Mouse (Mus musculus) spleen, adult 18-20 months (tissue): ENCODE measurements around the gene Sstr3.

ENCODE experiments used
- DNase-seq, 2 experiments: peaks; one replicate each; pipeline ENCODE4 v3.0.0; 2022; ENCODE audit warnings: mixed read lengths in 2 of 2

Gene Sstr3

DNA sequence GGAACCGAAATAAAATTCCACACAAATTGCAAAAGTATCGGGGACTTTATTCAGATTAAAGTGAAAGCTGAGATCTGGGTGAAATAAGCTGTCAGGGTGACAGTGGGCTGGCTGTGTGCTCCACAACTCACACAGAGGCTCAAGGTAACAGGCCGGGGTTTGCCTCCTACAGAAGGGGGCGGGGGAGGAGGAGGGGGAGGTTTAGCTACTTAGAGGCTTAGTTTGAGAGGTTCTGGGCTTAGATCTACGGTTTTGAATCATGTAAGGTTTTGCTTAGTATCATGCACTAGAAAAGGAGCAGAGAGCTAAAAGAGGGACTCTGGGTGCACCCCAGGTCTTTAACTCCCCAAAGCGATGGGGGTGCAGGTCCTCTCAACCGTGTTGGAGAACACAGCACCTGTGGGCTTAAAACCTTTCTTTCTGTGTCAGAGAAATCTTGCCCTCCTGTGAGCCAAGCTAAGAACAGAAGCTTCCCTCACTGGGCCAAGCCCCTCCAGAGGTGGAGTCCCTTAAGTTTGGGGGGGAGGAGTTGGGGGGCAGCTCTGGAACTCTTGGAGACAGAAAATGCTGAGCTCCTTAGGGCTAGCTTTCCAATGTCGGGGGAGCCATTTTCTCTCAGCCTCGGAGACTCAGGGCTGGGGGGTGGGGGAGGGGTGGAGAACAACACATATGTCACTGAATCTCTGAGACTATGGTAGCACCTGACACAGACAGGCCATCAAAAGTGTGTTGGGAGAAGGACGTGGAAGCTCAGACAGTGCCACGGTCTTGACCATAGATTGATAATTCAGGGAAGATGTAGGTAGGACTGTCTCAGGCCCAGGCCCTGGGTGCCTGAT lies 14.9 kb upstream of the Sstr3 start:
- DNase-seq, result no peak

DNA sequence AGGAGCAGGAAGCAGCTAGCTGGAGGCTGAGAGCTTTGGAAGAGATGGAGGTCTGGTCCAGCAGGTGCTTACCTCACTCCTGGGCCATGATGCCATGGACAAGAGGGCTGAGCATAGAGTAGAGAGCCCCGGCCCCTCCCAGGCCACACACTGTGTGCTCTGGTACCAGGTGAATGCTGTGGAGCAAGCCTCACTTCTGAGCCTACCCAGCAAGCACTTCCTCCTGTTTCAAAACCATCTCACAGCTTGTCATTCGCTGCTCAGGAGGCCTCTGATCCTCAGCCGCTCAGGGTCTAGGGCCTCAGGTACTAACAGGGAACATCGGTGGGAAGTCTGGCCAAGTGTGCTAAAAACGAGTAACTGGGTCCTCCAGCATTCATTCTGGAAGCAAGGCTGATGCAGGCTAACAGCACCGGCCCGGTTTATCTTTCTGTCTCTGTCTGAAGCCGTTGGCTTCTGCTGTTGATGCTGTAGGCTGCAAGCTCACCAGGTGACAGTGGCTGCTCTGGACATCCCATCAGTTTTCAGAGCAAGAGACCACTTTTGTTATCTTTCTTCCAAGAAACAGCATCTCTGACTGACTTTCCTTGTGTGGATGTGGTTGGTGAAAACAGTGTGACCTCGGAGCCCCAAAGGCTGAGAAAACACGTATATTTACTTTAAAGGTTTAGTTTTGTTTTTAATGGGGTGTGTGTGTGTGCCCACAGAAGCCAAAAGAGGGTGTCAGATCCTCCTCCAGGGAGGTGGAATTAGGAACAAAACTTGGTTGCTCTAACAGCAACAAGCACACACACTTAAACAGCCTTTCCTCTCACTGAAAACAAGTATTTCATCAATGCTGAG lies 13.4 kb upstream of the Sstr3 start:
- DNase-seq, result no peak

DNA sequence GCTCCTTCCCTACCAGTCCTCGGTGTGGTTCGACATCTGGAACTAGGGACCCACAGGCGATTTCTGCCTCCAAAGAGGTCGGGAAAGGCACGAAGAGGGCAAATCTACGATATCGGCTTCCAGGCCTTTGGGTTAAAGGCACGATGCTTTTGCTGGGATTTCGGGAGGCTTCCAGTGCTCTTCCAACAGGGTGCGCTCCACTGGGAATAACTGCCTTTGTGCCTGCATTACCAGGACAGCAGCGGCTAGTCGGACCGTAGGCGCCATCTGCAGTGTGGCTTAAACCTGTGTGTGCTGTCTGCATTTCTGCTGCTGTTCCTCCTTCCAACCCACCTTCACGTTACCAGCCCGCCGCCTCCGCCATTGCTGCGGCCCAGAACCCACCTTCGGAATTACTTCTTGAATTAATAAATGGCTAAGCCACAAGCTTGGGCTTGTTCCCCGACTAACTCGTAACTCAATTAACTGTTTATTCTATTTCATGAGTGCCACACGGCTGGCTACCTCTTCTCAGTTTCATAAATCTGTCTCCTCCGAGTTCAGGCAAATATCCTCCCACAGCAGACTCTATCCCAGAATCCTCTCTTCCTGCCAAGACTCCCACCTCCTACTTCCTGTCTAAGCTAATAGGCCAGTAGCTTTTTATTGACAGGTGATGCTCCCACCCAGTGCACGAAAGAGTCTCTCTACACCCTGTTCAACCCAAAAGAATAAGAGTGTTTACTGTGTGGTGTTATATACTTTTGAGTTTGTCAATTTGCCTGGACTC lies 10.2 kb upstream of the Sstr3 start:
- no peak for DNase-seq

DNA sequence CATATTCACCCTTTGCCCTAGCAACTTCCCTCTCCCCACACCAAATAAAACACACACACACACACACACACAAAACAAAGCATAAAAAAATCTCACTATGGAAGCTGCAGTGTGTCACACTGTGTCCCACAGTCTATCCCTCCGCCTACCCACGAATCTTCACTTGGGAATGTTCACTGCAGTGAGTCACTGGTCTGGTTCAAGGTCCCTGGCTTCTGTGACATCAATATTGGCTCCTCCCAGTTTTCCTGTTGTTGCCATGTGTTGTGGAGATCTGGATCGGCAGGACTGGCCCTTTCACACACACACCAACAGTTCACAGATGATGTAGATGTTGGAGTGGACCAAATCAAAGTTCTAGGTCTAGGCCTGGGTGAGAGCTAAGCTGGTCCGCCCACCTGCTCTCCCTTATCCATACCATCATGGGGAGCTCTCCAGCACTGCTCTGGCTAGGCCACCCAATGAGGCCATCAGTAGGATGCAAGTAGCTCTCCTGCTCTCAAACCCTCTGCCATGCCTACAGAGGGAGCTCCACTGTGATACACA lies 4.8 kb upstream of the Sstr3 start:
- no peak for DNase-seq

DNA sequence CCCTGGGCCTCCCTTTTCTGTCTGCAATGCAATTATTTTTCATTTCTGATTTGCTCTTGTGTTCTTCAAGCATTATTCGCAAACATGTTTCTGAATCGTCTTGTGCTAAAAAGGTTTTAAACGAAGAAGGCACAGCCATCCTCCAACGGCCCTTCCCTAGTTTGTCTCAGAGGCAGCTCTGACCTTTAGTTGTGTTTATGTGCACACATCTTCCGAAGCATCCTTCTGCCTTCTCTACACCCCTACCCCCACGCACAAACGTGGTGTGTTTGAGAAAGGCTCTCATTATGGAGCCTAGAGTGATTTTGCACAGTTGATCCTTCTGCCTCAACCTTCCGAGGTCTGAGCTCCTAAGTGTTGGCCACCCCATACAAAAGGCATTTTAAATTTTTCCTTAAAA lies 4.2 kb upstream of the Sstr3 start:
- no peak for DNase-seq

DNA sequence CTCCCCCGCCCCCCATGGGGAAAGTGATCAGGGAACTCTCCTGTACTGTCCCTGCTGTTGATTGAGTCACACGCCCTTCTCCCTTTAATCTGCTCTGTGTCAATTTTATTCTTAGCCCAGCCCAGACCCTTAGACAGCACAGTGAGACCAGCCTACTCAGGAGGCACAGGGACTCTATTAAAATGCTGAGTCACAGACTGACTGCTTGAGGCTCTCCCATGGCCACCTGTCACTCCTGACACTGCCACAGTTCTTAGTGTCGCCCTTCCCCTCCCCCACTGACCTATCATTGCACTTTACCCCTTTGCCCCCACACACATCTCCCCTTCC lies 3.8 kb upstream of the Sstr3 start:
- DNase-seq, result no peak

DNA sequence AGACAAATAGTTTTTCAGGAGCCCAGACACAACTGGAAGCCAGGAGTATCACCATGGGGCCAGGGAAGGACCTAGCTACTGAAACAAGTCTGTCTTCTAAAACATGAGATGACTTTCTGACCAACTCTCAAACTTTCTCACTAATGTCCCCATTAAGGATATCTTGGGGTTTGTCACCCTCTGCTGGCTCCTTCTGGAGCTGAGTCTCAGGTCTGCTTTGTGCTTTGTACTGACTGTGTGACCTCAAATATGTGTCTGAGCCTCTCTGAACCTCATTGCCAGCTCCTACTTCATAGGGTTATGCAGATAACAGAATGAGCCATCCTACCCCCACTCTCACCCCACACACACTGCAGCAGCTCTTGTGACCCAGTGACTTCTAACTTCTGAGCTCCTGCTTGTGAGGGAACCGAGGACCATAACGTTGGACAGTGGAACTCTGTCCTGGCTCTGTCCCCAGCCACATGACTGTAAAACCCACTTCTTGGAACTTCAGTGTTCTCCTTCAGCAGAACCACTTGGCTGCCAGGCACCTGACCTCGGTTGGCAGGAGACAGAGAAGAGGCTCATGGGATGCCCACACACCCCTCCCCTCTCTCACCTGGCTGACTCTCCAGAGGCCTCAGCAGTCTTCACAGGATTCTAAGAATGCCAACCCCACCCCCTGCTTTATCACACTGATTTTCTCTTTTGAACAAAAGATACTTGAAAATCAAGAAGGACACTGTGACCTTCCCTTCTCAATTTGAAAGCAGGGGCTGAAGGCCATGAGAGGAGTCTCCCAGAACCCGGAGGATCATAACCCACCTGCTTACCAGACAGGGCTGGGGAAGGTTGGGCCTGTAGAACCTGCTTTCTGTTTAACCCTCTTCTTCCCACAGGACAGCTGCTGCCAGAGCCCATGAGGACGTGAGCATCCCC lies 3.2 kb upstream of the Sstr3 start:
- no peak for DNase-seq

DNA sequence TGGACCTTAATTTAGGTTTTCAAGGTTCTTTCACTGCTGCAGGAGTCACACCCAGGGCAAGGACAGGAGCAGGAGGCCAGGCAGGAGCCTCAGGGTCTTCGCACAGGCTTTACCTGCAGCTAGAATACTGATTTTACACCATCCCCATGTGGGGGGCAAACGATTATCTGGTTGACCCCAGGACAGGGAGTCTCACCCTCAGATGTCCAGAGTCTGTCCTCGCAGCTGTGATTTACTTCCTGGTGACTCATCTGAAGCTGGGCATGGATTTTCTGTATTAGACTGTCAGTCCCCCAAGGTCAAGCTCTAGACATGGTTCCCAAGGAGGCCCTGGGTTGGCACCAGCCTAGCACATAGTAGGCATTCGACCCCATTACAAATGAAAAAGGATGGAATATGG lies 1.6 kb upstream of the Sstr3 start:
- no peak for DNase-seq

DNA sequence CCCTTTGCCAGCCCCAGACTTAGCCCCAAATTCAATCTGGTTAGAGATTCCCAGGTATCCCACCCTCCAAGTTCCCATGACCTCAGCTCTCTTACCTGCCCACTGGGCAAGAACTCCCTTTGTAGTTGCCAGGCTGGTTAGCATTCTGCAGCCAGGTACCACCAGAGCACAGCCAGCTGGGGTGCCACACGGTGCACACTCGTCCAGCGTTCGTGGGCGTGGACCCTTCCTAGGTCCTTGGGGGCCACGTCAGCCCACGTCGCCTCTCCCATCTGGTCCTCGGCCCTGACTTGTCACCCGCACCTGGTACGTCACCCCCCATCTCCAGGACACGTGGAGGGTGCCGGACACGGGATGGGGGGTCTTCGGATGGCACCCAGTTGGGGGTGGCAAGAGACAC lies 444 bp downstream of the Sstr3 start:
- no peak for DNase-seq

DNA sequence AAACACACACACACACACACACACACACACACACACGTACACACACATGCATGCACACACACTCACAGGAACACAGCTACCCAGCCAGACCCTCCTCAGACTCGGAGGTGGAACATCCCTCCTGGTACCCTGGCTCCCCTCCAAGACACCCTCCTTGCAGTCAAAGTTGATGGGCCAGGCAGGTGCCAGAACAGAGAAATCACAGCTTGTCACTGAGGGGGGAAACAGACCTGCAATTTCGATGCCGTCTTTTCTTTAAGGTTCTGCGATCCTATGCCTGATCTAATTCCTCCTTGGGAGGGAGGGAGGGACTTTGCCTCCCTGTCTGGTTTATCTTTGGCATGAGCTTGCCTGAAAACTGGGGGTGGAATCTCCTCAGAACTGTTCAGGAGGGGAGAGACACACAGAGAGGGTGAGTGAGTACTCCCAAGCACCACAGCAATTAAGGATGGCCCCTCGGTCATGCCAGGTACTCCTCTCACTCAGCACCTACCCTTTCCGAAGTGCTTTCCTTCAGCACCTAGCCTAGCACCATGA lies 1.6 kb downstream of the Sstr3 start:
- no peak for DNase-seq

DNA sequence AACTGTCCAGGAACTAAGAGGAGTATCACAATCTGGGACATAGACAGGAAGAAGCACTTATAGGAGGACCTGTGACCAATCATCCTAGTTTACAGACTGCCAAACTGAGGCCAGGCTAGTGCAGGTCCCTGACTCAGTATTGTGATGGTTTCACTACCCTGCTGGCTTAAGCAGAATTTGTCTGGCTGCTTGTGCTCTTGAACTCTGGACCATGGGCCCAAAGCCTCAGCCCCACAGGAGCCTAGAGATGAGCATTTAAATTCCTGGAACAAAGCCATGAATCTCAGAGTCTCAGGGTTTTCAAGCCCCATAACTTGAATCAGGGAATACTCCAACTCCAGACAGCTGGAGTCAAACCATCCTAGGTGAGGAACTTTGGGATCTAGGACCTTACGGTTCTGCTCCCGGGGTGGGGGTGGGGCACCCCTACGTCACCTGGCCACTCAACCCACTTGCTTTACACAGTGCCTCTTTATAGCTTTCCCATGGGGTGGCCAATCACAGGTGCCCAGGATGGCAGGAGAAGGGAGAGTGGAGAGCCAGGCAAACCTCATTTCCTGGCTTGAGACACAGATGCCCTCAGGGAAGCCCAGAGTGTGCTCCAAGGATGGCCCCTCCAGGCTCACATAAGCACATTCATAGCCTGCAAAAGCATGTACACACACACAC lies 2.3 kb downstream of the Sstr3 start:
- DNase-seq, result no peak

DNA sequence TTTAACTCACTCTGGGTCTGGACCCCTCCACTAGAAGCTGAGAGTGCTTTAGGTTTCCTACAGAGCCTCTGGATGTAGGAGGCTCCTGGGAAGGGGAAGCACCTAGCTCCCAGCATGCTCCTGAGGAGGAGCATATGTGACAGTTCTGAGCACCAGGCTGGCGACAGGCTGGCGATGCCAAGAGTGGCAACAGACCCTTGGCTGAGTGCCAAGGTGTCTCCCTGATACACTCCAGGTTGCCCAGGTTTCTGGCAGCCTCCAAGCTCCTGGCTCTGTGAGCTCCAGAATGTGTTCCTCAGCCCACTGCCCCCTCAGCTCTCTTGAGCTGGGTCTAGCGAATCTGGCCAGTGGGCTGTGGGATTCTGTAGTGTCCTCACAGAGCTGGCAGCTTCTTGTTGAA lies 2.9 kb downstream of the Sstr3 start:
- DNase-seq, result no peak

DNA sequence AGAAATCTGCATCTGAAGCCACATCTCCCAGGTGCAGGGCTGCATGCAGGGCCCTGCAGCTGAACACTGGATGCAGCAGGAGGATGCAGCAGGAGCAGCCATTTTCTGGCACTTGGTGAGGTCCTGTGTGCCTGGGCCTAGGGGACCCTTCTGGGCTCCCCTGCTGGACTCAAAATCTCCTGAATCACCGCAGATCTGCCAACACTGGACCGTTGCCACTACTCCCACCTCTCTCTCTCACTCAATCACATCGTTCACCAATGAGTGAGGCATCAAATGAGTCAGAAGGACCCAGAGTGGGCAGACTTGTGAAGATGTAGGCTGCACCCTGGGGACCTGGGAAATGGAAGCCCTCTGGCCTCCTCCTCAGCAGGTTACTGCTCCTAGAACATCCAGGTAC lies 3.4 kb downstream of the Sstr3 start:
- no peak for DNase-seq

DNA sequence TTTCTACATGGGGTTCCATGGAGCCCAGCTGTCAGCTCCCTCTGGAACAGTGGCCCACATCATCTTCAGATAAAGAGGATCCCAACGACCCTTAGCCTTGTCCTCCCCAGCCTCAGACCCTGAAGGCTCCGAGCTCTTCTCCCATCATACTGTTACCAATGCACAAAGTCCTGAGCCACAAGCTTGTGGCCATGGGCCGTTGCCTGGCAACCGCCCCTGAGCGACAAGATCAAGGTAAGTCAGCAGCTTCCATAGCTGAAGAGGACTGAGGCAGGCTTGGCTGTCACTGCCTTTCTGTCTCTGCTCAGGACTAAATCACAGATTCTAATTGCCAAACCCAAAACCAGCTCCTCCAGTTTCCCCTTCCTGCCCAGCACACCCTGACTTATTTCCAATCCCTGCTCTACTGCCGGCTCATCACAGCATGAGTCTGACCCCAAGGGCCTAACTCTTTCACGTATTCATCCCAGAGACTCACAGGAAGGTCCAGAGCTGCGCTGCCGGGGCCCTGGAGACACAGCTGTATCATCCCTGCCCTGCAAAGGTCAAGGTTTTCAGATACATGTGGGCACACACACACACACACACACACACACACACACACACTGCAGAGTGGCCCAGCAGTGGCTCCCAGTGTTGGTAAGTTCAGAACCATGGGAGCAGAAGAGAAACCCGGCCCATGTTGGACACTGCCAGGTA lies 8.6 kb downstream of the Sstr3 start:
- DNase-seq, result no peak

DNA sequence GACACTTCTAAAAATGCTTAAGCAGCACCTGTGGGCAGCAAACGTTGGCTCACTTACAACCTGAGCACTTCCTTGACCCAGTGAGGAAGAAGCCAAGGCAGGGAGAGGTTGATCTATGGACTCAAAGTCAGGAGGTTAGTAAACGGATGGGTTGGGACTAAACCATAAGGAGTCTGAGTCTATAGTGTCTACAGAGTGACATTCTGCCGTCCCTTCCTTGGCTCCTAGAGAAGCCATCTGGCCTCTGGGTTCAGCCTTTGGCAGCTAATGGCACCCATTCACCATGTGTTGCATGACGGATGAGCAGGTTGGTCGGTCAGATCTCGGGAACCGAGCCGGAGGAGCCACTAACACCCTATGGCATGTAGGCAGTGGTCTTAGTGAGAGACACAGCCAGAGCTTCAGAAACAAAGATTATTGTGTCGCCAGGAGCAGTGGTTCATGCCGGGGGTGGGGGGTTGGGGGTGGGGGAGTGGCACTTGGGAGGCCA lies 11.1 kb downstream of the Sstr3 start:
- DNase-seq, result no peak

DNA sequence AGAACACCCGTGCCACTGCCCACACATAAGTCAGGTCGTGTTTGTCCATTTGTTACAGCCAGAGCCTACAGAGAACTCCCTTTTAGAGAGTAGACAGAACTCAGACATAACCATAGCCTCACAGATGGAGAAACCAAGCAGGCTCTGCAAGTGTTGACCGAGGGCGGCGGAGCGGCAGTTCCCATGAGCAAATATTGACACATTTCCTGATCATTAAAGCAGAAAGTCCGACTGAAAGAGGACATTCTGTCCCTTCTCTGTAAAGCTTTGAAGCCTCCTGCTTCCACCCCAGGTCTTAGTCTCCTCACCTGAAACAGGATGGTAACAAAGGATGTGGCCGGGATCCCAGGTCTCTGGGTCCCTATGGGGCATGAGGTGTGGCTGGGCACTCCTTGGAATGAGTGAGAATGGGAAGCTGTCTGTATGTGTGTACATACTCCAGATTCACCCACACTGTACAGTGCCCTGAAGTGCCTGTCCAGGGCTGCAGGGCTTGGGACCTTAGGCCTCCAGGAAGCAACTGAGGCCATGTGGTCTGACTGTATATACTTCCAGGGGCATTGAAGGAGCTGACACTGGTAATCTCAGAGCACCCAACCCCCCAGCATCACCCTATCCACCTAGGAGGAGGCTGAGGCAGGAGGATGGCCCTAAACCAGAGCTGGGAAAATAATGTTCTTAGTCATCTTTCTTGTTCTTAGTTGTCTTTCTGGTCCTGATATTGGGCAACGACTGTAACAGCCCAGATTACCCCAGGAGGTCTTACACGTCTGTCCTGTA lies 11.7 kb downstream of the Sstr3 start:
- no peak for DNase-seq

DNA sequence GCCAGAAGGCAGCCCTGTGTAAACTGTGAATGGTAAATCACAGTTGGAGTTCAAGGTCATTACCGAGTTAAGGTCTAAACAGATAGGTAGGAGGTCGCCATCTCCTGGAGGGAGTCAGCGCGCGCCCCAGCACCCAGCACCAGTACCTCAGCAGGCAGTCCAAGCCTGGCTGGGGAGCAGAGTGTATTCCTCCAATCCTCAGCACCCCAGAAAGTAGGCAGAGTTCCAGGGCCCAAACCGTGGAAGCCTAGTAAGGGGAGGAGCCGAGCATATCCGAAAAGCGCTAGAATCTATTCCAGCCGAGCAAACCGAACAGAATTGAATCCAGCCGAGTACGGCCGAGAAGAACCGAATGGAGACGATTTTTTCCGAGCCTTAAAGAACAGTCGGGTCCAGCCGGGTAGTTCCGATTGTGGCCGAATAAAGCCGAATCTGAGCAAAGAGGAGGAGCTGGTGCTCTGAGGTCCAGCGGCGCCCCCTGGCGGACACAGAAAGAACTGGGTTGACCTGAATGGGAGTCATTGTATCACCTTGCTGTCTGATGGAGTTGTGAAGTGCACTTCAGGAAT lies 12.5 kb downstream of the Sstr3 start:
- peak; percentile 91 to 98 for DNase-seq

DNA sequence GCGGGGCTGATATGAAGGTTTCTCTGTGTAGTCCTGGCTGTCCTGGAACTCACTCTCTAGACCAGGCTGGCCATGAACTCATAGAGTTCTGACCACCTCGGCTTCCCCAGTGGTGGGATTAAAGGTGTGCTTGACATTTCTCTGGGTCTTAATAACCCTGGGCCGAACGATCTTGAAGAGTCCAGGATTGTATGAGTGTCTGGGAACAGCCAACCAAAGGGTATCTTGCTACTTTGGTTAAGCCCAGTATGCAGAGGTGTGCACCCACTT lies 13.1 kb downstream of the Sstr3 start:
- no peak for DNase-seq

DNA sequence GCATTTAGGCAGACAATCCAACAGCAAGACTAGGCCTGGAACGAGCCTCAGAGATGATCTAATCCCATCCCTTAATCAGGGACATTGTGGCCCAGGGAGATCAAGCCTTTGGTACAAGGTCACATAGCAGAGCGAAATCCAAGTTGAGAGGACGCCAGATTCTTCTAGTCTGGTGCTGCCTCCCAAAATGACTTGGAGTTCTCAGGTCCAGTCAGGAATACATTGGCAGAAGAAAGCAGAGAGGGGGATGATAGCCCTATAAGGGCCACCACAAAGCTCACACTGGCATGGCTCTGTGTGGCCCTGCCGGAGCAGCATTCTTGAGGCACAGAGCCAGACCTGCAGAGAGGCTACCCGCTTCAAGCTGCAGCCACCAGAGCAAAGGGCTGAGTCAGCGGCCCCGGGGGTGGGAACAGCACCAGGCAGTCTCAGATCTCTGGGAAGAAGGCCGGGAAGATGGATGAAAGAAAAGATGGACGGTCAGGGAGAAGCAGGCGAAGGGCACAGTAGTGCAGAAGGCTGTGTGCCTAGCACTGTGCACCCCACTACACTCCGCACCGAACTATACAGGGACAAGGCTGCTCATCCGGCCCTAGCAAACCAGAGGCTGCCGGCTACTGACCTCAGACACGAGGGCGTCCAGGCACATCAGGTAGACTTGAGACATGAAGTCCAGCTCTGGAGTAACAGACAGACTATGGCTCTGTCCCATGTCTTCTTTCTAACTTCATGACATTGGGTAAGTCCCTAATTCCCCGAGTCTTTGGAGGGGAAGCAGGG lies 13.6 kb downstream of the Sstr3 start, which contains the start of gene C1qtnf6:
C1qtnf6 (minus strand) TSS at position 746 of the 780 bp plus-strand sequence.
- DNase-seq, result no peak
